Mouse (Mus musculus) E14TG2a.4 (cell line): ENCODE measurements around the gene Lrrc31.
A peak's percentile ranks its signal among the peaks of the same experiment; 100 is the strongest.

Source experiments
- H3K27me3 ChIP-seq: 2 replicates; pipeline ENCODE4 v1.6.1; 2014; ENCODE audit warnings: low read length, control low read depth; ENCODE audit not compliant: insufficient read depth
- H3K36me3 ChIP-seq: 2 replicates; pipeline ENCODE4 v1.6.1; 2014; ENCODE audit warnings: low read length, control low read depth; ENCODE audit not compliant: insufficient read depth
- H3K4me1 ChIP-seq: replicated peaks from 2 replicates; pipeline ENCODE4 v1.6.1; 2014; ENCODE audit warnings: low read depth, low read length, control low read depth
- H3K4me3 ChIP-seq: replicated peaks from 2 replicates; pipeline ENCODE4 v1.5.1; 2014; ENCODE audit warnings: mild to moderate bottlenecking, low read length
- H3K9me3 ChIP-seq: 2 replicates; pipeline ENCODE4 v1.6.1; 2014; ENCODE audit warnings: low read length, control low read depth
- CTCF ChIP-seq: conservative IDR thresholded peaks from 2 replicates; pipeline ENCODE4 v1.5.1; 2014; ENCODE audit warnings: low read length
- NANOG ChIP-seq: IDR thresholded peaks from 2 replicates; pipeline ENCODE4 v1.6.1; 2014; ENCODE audit warnings: borderline replicate concordance, low read length, mixed read lengths
- POU5F1 ChIP-seq: IDR thresholded peaks from 2 replicates; pipeline ENCODE4 v1.6.1; 2014; ENCODE audit warnings: low read length, borderline replicate concordance

Gene Lrrc31

DNA sequence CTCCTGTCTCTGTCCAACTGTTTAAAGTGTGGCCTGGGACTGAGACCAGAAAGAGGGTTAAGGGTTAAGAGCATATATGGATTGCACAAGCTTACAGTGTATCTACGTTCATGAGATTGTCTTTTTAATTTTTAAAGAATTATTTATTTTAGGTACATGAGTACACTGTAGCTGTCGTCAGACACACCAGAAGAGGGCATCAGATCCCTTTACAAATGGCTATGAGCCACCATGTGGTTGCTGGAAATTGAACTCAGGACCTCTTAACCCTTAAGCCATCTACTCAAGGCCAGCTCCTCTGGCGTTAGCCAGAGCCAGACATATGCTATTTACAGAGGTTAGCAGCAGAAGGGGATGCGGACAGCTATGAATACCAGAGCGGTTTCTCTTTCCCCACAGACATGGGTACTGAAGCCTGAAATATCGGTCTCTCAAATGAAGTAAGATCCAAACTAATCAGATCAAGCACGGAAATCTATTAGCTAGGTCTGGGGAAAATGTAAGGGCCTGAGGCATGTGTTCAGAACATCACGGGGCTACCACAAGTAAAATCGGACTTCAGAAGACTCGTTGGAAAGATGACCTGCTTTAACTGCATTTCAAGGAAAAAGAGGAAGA, 25.3 kb upstream of the Lrrc31 start:
- TF ChIP-seq POU5F1: no peak
- TF ChIP-seq NANOG: no peak
- no peak for TF ChIP-seq CTCF
- Histone ChIP-seq H3K27me3 (no peaks in the 10 kb centered on the region), H3K4me1 (peaks cover 37% of the 10 kb centered on the region), H3K4me3 (peak overlapping the region; percentile 37), H3K9me3 (no peaks in the 10 kb centered on the region), H3K36me3 (no peaks in the 10 kb centered on the region)

DNA sequence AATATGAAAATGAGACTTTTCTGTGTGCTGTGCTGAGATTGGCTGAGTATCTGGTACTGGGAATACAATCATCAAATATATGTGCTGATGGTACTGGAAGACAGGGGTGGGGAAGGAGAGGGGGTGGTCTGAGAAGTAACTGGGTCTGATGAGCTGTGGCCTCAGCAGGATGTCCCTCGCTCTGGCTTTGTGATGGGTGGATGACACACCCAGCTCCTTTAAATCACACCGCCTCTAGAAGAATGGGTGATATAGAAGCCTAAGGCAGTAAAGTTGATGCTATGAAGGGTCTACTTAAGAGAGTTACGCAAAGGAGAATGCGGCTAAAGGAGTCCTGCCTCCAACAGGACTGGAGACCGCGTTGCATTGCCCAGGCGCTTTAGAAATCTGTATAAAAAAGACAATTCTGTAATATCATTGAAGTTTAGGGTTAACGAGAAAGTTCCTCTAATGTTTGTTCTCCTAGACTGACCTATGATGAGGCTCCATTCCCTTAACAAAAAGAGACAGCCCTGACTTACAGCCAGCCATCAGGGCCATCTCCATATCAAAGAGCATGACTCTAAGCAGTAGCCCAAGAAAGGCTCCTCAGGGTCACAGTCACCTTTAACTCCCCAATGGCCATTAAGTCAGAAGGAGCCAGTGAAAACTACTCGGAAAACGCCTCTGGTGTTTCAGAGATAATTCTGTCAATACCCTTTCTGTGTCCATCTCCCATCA, 24.6 kb upstream of the Lrrc31 start:
- peak overlapping the region; percentile 37 for H3K4me3 ChIP-seq
- H3K4me1 ChIP-seq: peaks cover 37% of the 10 kb centered on the region

DNA sequence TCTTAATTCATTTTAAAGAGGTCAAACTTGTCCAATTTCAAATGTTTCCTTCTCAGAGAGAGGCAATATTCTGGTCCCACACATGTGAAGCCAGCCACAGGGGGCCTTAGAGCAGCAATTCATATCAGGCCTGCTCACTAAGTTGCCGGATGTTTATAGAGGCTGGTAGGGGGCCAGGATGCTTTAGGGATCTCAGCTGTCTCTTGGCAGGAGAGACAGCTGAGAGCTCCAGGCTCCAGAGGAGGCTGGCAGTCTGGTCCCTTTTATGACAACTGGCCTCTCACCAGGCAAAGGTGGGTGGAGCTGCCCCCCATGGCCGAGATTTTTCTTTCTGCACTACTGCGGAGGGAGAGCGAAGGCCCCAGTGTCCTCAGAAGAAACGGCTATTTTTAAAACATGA, 23.5 kb upstream of the Lrrc31 start:
- Histone ChIP-seq H3K4me3 (0 out of 2 replicates have a peak overlapping the region, but pooled peaks have one; percentile 8), H3K4me1 (peaks cover 37% of the 10 kb centered on the region), H3K36me3 (no peaks in the 10 kb centered on the region), H3K27me3 (no peaks in the 10 kb centered on the region), H3K9me3 (no peaks in the 10 kb centered on the region)
- TF ChIP-seq POU5F1: no peak
- no peak for TF ChIP-seq NANOG
- TF ChIP-seq CTCF: no peak

More for the DNA sequence above, 24.6 kb upstream of the Lrrc31 start:
- TF ChIP-seq CTCF: no peak
- TF ChIP-seq POU5F1: peak; percentile 96
- TF ChIP-seq NANOG: peak; percentile 100
- Histone ChIP-seq H3K9me3 (no peaks in the 10 kb centered on the region), H3K27me3 (no peaks in the 10 kb centered on the region), H3K36me3 (no peaks in the 10 kb centered on the region)

DNA sequence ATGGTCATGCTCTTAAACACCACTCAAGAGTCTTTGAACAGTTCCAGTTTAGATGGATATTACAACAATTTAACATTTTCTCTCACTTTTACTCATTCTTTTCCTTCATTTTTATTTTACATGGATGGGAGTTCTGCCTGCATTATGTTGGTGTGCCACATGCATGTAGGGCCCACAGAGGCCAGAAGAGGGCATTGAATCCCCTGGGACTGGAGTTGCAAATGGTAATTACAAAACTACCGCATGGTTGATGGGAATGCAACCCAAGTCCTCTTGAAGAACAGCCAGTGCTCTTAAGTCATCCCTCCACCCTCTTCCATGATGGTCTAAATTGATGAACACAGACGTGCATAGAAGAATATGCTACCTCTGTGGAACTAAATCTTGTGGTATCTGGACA, 22.8 kb upstream of the Lrrc31 start:
- Histone ChIP-seq H3K4me1 (peaks cover 37% of the 10 kb centered on the region), H3K27me3 (no peaks in the 10 kb centered on the region), H3K4me3 (no peak overlapping the region), H3K9me3 (no peaks in the 10 kb centered on the region), H3K36me3 (no peaks in the 10 kb centered on the region)
- TF ChIP-seq POU5F1 (no peak), CTCF (0 out of 2 replicates have a peak, but pooled peaks have one; percentile 17)

DNA sequence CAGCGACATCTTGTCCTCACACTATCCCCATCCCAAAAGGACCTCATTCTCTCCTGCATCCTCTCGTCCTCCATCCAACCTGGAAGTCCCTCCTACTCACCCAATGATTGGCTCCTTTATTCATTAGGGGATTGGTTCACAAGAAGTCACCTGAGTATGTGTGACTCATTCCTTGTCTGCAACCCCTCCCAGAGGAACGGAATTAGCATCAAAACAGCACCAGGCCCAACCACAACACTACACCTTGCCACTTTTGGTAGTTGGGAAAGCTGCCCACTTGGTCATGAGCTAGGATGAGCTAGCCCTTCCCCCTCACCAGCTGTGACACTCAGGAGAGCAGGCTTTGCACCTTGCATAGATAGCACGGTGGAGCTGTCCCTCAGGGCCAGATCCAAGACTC, 22.4 kb upstream of the Lrrc31 start:
- peaks cover 37% of the 10 kb centered on the region for H3K4me1 ChIP-seq

DNA sequence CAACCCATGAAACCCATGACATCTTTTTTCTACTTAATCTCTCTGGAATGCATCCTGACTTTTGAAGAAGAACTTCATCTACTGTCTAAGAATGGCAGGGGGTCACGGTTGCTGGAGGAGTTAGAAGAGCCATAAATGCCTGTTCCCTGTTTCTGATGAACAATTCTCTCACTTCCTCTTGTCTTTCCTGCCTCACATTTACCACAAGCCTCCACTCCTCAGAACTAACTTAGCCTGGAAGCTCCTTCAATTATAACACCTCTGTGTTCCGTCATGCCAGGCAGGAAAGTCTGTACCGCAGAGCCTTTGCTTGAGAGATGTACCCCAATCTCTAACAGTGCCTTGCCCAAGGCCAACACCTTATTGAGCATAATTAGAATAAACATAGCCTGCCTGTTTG, 19.0 kb upstream of the Lrrc31 start:
- Histone ChIP-seq H3K9me3 (no peaks in the 10 kb centered on the region), H3K27me3 (no peaks in the 10 kb centered on the region), H3K36me3 (no peaks in the 10 kb centered on the region), H3K4me3 (no peak overlapping the region), H3K4me1 (peaks cover 23% of the 10 kb centered on the region)
- TF ChIP-seq CTCF: no peak
- TF ChIP-seq NANOG: no peak
- TF ChIP-seq POU5F1: no peak

More for the DNA sequence above, 22.4 kb upstream of the Lrrc31 start:
- H3K9me3 ChIP-seq: no peaks in the 10 kb centered on the region
- H3K36me3 ChIP-seq: no peaks in the 10 kb centered on the region
- TF ChIP-seq NANOG: no peak
- no peak for TF ChIP-seq CTCF
- TF ChIP-seq POU5F1: no peak
- H3K27me3 ChIP-seq: no peaks in the 10 kb centered on the region
- H3K4me3 ChIP-seq: peak overlapping the region; percentile 37; the same call in 1 of the 2 replicates

DNA sequence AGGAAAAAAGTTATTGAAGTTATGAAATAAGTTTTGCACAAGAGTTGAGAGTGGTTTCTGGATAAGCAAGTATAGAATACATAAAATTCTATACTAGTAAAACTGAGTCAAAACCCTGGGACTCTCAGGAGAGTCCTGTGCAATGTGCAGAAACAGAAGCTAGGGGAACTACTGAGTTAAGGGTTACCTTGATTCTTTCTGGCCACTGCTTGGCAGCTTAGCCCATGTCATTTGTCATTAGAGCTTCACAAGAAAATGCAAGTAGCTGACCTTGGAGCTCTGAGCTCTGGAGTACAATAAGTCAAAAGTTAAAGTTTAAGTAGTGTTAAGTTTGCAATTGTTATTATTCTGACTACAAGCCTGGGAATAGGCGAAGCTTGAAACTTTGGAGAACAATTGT, 13.7 kb upstream of the Lrrc31 start:
- no peak for TF ChIP-seq POU5F1
- TF ChIP-seq NANOG: no peak
- no peak for TF ChIP-seq CTCF
- Histone ChIP-seq H3K36me3 (no peaks in the 10 kb centered on the region), H3K4me1 (peaks cover 12% of the 10 kb centered on the region), H3K27me3 (no peaks in the 10 kb centered on the region), H3K4me3 (no peak overlapping the region), H3K9me3 (no peaks in the 10 kb centered on the region)

DNA sequence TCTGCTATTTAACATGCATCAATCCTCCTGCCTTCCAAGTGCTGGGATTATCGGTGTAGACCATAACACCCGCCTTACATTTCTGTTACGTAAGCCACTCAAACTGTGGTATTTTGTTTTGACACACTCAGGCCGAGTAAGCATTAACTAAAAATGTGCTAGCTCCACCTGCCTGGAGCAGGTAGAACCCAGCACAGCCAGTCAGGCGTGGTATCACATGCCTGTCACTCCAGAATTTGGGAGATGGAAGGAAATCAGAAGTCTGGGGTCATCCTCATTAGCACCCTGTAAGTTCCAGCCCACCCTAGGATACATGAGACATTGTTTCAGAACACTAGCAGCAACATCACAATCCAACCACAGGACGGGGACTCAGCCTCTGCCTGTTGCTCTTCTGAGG, 10.5 kb upstream of the Lrrc31 start:
- Histone ChIP-seq H3K36me3 (no peaks in the 10 kb centered on the region), H3K9me3 (no peaks in the 10 kb centered on the region), H3K4me1 (peaks cover 24% of the 10 kb centered on the region), H3K4me3 (no peak overlapping the region), H3K27me3 (no peaks in the 10 kb centered on the region)
- TF ChIP-seq NANOG (no peak), CTCF (no peak), POU5F1 (no peak)

DNA sequence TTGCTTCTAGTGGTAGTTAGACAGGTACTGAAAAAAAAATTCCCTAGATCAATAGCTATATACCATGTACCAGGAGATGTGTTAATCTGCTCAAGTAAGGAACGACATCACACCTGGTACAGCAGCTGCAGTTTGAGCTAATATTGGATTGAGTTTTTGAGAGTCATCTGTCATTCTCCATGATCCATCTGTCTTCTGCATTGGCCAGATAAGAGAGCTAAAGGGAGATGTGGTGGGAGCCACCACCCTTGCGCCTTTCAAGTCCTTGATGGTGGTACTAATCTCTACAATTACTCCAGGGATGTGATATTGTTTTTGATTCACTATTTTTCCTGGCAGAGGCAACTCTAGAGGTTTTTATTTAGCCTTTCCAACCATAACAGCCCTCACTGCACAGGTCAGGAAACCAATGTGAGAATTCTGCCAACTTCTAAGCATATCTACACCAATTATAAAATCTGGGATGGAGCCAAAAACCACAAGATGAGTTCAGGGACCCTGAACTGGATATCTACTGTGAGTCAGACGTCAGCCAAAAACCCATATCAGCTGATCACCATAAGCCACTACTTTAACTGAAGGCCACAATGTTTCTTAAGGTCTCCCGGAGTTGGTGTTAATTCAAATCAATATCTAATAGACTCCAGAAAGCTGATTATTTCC, 7.1 kb upstream of the Lrrc31 start:
- no peaks in the 10 kb centered on the region for H3K9me3 ChIP-seq
- H3K4me1 ChIP-seq: peaks cover 34% of the 10 kb centered on the region
- no peaks in the 10 kb centered on the region for H3K27me3 ChIP-seq
- no peak overlapping the region for H3K4me3 ChIP-seq
- TF ChIP-seq POU5F1: no peak
- H3K36me3 ChIP-seq: no peaks in the 10 kb centered on the region
